Mouse (Mus musculus) ES-Bruce4 (cell line): ENCODE results near the gene Fam204a. TPM values are rescaled to one million over a fixed set of nuclear protein-coding genes. Genes with fewer than 3 reads are reported as not detected.

ENCODE experiments used
- H3K27ac ChIP-seq: 2 replicates; pipeline ENCODE4 v1.5.1; 2012; ENCODE audit warnings: low read length, inconsistent platforms; ENCODE audit not compliant: insufficient read depth
- H3K27me3 ChIP-seq: 2 replicates; pipeline ENCODE4 v1.6.1; 2012; ENCODE audit warnings: mild to moderate bottlenecking, low read length, inconsistent platforms; ENCODE audit not compliant: control insufficient read depth, poor library complexity, insufficient read depth, severe bottlenecking
- H3K36me3 ChIP-seq: 2 replicates; pipeline ENCODE4 v1.6.1; 2012; ENCODE audit warnings: inconsistent platforms, mild to moderate bottlenecking, low read length, moderate library complexity; ENCODE audit not compliant: control insufficient read depth, poor library complexity, insufficient read depth, severe bottlenecking
- H3K4me1 ChIP-seq: one replicate; pipeline ENCODE4 v1.8.1; 2011; ENCODE audit warnings: low read length; ENCODE audit not compliant: control insufficient read depth, insufficient read depth
- H3K4me3 ChIP-seq: 2 replicates; pipeline ENCODE4 v1.5.1; 2011; ENCODE audit warnings: low read depth, mild to moderate bottlenecking, low read length
- H3K9ac ChIP-seq: 2 replicates; pipeline ENCODE4 v1.6.1; 2012; ENCODE audit warnings: low read depth, mild to moderate bottlenecking, inconsistent platforms; ENCODE audit not compliant: poor library complexity, severe bottlenecking
- H3K9me3 ChIP-seq: replicated peaks from 2 replicates; pipeline ENCODE4 v1.6.1; 2012; ENCODE audit warnings: mild to moderate bottlenecking, low read length, inconsistent platforms; ENCODE audit not compliant: control insufficient read depth, poor library complexity, insufficient read depth, severe bottlenecking
- CTCF ChIP-seq: IDR thresholded peaks from one replicate; pipeline ENCODE4 v1.8.1; 2011; ENCODE audit warnings: low read depth, low read length
- EP300 ChIP-seq: IDR thresholded peaks from 2 replicates; pipeline ENCODE4 v1.6.1; 2011; ENCODE audit warnings: low read depth, low read length; ENCODE audit not compliant: insufficient read depth
- POLR2A ChIP-seq: IDR thresholded peaks from one replicate; pipeline ENCODE4 v1.8.1; 2011; ENCODE audit warnings: low read length; ENCODE audit not compliant: insufficient read depth
- polyA plus RNA-seq: library from polyadenylated mRNA; stranded (reverse); fragments of >200 nt; gene quantifications from 2 replicates; pipeline ENCODE4 v1.2.4, GENCODE M21; 2011; ENCODE audit warnings: low read depth; ENCODE audit not compliant: missing spikeins, insufficient read depth, insufficient read length

Gene Fam204a
- polyA plus RNA-seq, 1 experiment, result 36.6 TPM

DNA sequence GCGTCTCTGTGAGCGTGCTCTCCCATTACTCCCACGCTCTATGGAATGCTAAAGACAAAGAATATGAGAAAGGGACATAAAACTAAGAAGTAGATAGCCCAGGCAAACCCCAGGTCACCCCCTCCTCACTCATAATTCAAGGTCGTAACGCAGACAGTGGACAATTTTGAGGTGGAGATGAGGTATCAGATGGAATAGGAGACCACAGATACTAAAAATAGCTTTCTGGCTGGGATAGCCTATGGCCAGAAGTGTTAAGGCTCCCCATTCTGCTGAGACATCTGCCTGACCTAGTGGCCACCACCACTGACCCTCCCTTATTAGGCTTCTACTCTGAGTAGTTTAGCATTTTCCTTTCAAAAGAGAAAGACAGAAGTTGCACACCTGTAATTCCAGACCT, 71.2 kb downstream of the Fam204a start:
- no peak overlapping the region for H3K9ac ChIP-seq
- no peaks in the 10 kb centered on the region for H3K36me3 ChIP-seq
- no peaks in the 10 kb centered on the region for H3K9me3 ChIP-seq
- H3K27me3 ChIP-seq, result no peaks in the 10 kb centered on the region; the same call in 1 of the 2 replicates
- H3K4me3 ChIP-seq, result no peak overlapping the region
- no peak overlapping the region for H3K27ac ChIP-seq
- H3K4me1 ChIP-seq, result no peaks in the 10 kb centered on the region
- no peak for TF ChIP-seq POLR2A
- TF ChIP-seq CTCF, result no peak
- TF ChIP-seq EP300, result no peak

DNA sequence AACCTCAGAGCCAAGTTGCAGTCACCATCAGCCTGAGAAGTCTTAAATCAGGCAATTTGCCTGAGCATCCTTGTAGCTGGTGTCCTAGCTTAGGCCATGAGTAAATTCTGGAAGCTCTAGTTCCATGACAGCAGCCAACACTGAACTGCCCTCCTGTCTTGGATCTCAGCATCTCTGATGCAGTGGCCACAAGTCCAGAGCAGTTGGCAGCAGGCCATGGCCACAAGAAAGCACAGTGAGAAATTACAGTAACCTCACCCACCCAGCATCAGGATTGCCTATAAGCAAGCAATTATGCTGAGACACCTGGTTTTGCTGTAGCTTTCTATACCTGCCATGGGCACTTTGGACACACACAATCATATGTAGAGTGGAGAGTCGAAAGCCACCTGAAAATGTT, 73.4 kb downstream of the Fam204a start:
- H3K4me1 ChIP-seq, result peaks cover 1% of the 10 kb centered on the region
- TF ChIP-seq EP300, result no peak
- no peak for TF ChIP-seq CTCF
- TF ChIP-seq POLR2A, result no peak
- H3K27me3 ChIP-seq, result no peaks in the 10 kb centered on the region; the same call in 1 of the 2 replicates
- H3K4me3 ChIP-seq, result no peak overlapping the region
- H3K9me3 ChIP-seq, result no peaks in the 10 kb centered on the region
- H3K36me3 ChIP-seq, result no peaks in the 10 kb centered on the region
- H3K27ac ChIP-seq, result no peak overlapping the region
- H3K9ac ChIP-seq, result no peak overlapping the region

DNA sequence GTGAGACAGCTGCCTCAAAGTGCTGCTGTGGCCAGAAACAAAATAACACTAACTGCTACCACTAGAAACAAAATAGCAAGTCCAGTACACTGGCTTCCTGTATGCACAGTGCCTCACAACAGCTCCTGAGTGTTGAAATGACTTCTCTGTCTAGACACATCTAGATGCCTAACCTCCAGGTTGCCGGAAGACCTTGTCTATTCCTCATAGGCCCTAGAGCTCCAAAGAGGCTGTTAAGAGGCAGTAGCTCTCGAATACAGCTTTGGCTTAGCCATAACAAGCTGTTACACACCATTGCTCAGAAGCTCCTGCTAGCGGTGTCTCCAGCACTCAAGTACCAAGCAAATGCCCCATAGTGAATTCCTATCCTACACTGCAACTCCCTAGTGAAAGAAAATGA, 76.4 kb downstream of the Fam204a start:
- H3K27me3 ChIP-seq, result no peaks in the 10 kb centered on the region

DNA sequence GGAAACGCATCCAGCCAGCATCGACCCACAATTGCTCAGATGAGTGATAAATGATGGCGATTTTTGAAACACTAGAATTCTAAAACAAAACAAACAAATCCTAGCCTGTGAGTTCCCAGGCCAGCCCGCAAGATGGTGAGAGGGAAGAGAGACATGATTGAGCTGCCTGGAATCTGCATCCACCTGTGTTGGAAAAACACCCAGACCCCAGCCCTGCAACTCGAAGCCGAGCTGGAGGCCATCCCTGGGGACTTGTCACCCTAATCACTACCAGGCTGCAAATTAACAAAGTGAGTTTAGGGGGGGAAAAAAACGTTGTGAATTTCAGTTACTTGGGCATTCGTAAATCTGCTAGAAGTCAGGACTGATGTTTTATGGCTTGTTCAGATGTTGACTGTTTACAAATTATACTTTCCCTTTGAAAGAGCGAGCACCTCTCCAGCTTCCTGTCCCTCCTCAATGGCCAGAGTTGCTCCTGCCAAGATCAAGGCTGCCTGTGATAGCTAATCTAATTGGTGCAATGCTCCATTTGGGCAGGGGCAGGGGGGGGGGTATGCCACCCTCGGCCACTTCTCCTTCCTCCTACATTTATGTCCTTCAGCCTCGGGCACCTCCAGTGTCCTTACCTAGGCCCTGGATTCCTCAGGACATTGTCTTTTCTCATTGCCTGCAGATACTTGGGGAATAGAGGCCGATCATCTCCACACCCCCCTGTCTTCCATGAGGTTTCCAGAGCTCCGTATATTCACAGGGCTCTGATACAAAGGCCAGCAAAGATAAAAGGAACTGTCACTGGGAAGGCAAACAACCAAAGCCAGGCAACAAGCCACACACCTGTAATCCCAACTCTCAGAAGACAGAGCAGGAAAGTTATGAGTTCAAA, 77.2 kb downstream of the Fam204a start:
- Histone ChIP-seq H3K9me3 (no peaks in the 10 kb centered on the region), H3K4me3 (no peak overlapping the region), H3K36me3 (no peaks in the 10 kb centered on the region), H3K9ac (no peak overlapping the region), H3K27me3 (no peaks in the 10 kb centered on the region), H3K4me1 (peaks cover 1% of the 10 kb centered on the region), H3K27ac (no peak overlapping the region)
- no peak for TF ChIP-seq EP300
- no peak for TF ChIP-seq CTCF
- no peak for TF ChIP-seq POLR2A

More for the DNA sequence above, 76.4 kb downstream of the Fam204a start:
- Histone ChIP-seq H3K9me3 (no peaks in the 10 kb centered on the region), H3K27ac (no peak overlapping the region), H3K4me3 (no peak overlapping the region), H3K36me3 (no peaks in the 10 kb centered on the region), H3K4me1 (peaks cover 1% of the 10 kb centered on the region), H3K9ac (no peak overlapping the region)
- TF ChIP-seq EP300 (no peak), POLR2A (no peak), CTCF (no peak)

Other genes starting within 250 kb of the Fam204a start
- gene Prlhr, start 241.6 kb upstream of the Fam204a start, polyA plus RNA-seq, result not detected in 2 replicates